Mouse (Mus musculus) forebrain, embryonic 14.5 days (tissue): ENCODE data around the gene Gal3st2c. TPM values are rescaled to one million over a fixed set of nuclear protein-coding genes. Genes with fewer than 3 reads are reported as not detected.
"Not testable (repeated sequence)": the region's sequence is repeated elsewhere in the genome, so short reads cannot be mapped to it uniquely, and the experiment has no call there.

Experiments
- ATAC-seq: fragments of 200-750 bp; cut with Nextera tagmentation; 2 replicates; pipeline ENCODE4 v1.8.0; 2017; ENCODE audit warnings: mild to moderate bottlenecking, moderate library complexity
- DNase-seq: peaks from one replicate; pipeline ENCODE4 v3.0.0-alpha.2; 2015; ENCODE audit warnings: low spot score
- H3K27ac ChIP-seq: fragments of 300-500 bp; sonication (generic); 2 replicates; pipeline ENCODE4 v1.5.1; 2014; ENCODE audit warnings: low read depth, mild to moderate bottlenecking, control low read depth, low read length, moderate library complexity
- H3K27me3 ChIP-seq: fragments of 300-500 bp; sonication (generic); replicated peaks from 2 replicates; pipeline ENCODE4 v1.6.1; 2014; ENCODE audit warnings: low read length, control low read depth, mixed read lengths; ENCODE audit not compliant: control insufficient read depth, insufficient read depth
- H3K36me3 ChIP-seq: fragments of 300-500 bp; sonication (generic); 2 replicates; pipeline ENCODE4 v1.6.1; 2014; ENCODE audit warnings: low read length, control low read depth; ENCODE audit not compliant: control insufficient read depth, insufficient read depth
- H3K4me1 ChIP-seq: fragments of 300-500 bp; sonication (generic); 2 replicates; pipeline ENCODE4 v1.6.1; 2014; ENCODE audit warnings: antibody characterized with exemption, low read length, control low read depth; ENCODE audit not compliant: control insufficient read depth, insufficient read depth
- H3K4me2 ChIP-seq: fragments of 300-500 bp; sonication (generic); 2 replicates; pipeline ENCODE4 v1.6.1; 2014; ENCODE audit warnings: mild to moderate bottlenecking, control low read depth, low read length
- H3K4me3 ChIP-seq: fragments of 300-500 bp; sonication (generic); 2 replicates; pipeline ENCODE4 v1.5.1; 2014; ENCODE audit warnings: low read depth, low read length, control low read depth
- H3K9ac ChIP-seq: fragments of 300-500 bp; sonication (generic); 2 replicates; pipeline ENCODE4 v1.6.1; 2014; ENCODE audit warnings: mild to moderate bottlenecking, low read length, control low read depth, moderate library complexity
- H3K9me3 ChIP-seq: fragments of 300-500 bp; sonication (generic); replicated peaks from 2 replicates; pipeline ENCODE4 v1.6.1; 2016; ENCODE audit warnings: low read length, control low read depth, mixed read lengths; ENCODE audit not compliant: control insufficient read depth
- WGBS: fragments of 180-500 bp; shearing (Covaris S2); extraction: QIAGEN DNeasy Blood & Tissue Kit; methylation state at CpG from one replicate; pipeline ENCODE4 v1.1.7; 2014; 5-methylcytosine and 5-hydroxymethylcytosine counted together
- polyA plus RNA-seq: library from polyadenylated mRNA; unstranded; fragments of >200 nt; fragmentation: Nextera tagmentation; extraction: Ambion mirVana; gene quantifications from 2 replicates; pipeline ENCODE4 v1.2.1, GENCODE M21; 2014

Gene Gal3st2c
- polyA plus RNA-seq, 1 experiment from 2014 or later, result not detected

DNA sequence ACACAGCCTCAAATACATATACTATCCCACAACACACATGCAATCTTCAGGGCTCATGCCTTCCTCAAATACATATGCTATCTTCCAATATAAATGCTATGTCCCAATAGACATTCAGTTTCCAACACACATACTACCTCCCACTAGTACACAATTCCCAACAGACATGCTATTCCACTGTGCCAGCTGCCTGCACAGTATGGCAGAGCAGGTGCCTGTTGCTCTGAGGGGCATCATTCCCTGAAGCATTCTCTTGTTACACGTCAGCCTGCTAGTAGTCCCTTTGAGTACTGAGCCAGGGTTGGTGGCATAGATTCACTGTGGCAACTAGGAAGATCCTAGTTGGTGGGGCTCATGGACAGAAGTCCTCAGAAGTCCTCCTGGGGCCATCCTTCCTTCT is 64.2 kb downstream of the Gal3st2c start:
- H3K27ac ChIP-seq, result no peak overlapping the region
- no peak overlapping the region for H3K4me2 ChIP-seq
- no peaks in the 10 kb centered on the region for H3K36me3 ChIP-seq
- H3K4me1 ChIP-seq, result no peaks in the 10 kb centered on the region
- WGBS, result 80% methylated on average over 1 of the region's 1 CpGs
- no peak for DNase-seq
- no peak overlapping the region for H3K4me3 ChIP-seq
- no peak for ATAC-seq
- no peaks in the 10 kb centered on the region for H3K9me3 ChIP-seq
- H3K9ac ChIP-seq, result no peak overlapping the region
- H3K27me3 ChIP-seq, result no peaks in the 10 kb centered on the region

DNA sequence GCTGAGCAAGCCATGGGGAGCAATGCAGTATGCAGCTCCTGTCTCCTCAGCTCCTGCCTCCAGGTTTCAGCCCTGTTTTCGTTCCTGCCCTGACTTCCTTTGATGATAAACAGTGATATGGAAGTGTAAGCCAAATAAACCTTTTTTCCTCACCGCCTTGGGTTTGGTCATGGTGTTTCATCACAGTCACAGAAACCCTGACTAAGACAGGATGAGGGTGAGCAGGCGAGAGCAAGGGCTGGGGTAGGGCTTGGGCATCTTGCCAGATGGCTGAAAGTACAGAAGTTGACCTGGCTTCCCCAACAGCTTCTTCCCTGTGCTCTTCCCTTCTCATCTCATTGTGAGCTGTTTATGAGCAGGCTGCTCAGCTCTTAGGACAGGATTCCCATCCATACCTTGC is 65.7 kb downstream of the Gal3st2c start:
- Histone ChIP-seq H3K9me3 (no peaks in the 10 kb centered on the region), H3K4me2 (no peak overlapping the region), H3K4me3 (no peak overlapping the region), H3K27ac (no peak overlapping the region), H3K9ac (no peak overlapping the region), H3K36me3 (no peaks in the 10 kb centered on the region), H3K4me1 (no peaks in the 10 kb centered on the region), H3K27me3 (no peaks in the 10 kb centered on the region)
- 81% methylated on average over 3 of the region's 3 CpGs for WGBS
- no peak for DNase-seq
- ATAC-seq, result no peak

DNA sequence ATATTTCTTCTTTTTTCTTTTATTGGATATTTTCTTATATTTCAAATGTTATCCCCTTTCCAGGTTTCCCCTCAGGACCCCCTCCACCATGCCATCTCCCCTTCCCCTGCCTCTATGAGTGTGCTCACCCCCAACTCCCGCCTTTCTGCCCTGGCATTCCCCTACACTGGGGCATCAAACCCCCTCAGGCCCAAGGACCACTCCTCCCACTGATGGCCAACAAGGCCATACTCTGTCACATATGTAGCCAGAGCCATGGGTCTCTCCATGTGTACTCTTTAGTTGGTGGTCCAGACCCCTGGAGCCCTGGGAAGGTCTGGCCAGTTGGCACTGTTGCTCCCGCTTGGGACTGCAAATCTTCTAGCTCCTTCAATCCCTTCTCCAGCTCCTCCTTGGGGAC is 67.1 kb downstream of the Gal3st2c start:
- Histone ChIP-seq H3K27ac (no peak overlapping the region), H3K36me3 (no peaks in the 10 kb centered on the region), H3K4me2 (no peak overlapping the region), H3K9ac (no peak overlapping the region), H3K4me3 (no peak overlapping the region), H3K27me3 (no peaks in the 10 kb centered on the region), H3K4me1 (no peaks in the 10 kb centered on the region), H3K9me3 (no peaks in the 10 kb centered on the region)
- 92% methylated on average over 2 of the region's 2 CpGs for WGBS
- ATAC-seq (no peak), DNase-seq (no peak)

DNA sequence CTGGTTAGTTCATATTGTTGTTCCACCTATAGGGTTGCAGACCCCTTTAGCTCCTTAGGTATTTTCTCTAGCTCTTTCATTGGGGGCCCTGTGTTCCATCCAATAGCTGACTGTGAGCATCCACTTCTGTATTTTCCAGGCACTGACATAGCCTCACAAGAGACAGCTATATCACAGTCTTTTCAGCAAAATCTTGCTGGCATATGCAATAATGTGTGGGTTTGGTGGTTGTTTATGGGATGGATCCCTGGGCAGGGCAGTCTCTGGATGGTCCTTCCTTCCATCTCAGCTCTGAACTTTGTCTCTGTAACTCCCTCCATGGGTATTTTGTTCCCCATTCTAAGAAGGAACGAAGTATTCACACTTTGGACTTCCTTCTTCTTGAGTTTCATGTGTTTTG is 68.0 kb downstream of the Gal3st2c start:
- H3K9me3 ChIP-seq, H3K9ac ChIP-seq, ATAC-seq, H3K27me3 ChIP-seq, H3K36me3 ChIP-seq, H3K4me3 ChIP-seq, H3K4me2 ChIP-seq, H3K4me1 ChIP-seq, H3K27ac ChIP-seq, DNase-seq: not testable (repeated sequence)
- WGBS, result 80% methylated on average over 1 of the region's 1 CpGs

Other genes with a start within 250 kb of the Gal3st2c start
- 95.0 and 113 TPM in 2 replicates for gene Atg4b, start 239.0 kb upstream of the Gal3st2c start, polyA plus RNA-seq
- gene Thap4, start 235.6 kb upstream of the Gal3st2c start, polyA plus RNA-seq, result 38.4 and 44.4 TPM in 2 replicates
- gene Dtymk, start 188.6 kb upstream of the Gal3st2c start, polyA plus RNA-seq, result 173 and 185 TPM in 2 replicates
- gene Ing5, start 186.5 kb upstream of the Gal3st2c start, polyA plus RNA-seq, result 8.0 and 8.5 TPM in 2 replicates
- 11.0 and 12.7 TPM in 2 replicates for gene D2hgdh, start 165.6 kb upstream of the Gal3st2c start, polyA plus RNA-seq
- gene Gal3st2, start 129.2 kb upstream of the Gal3st2c start, polyA plus RNA-seq, result not detected in 2 replicates
- gene Gal3st2b, start 72.2 kb upstream of the Gal3st2c start, polyA plus RNA-seq, result not detected in 2 replicates
- not detected in 2 replicates for gene Neu4, start 29.9 kb downstream of the Gal3st2c start, polyA plus RNA-seq
- gene Pdcd1, start 62.0 kb downstream of the Gal3st2c start, polyA plus RNA-seq, result not detected in 2 replicates